Mouse (Mus musculus) left cerebral cortex, adult 18-20 months (tissue): ENCODE data around the gene Gemin5. TPM values are rescaled to one million over a fixed set of nuclear protein-coding genes. Genes with fewer than 3 reads are reported as not detected.
A peak's percentile ranks its signal among the peaks of the same experiment; 100 is the strongest.

Experiments
- DNase-seq, 2 experiments: peaks; one replicate each; pipeline ENCODE4 v3.0.0; 2021 to 2022; ENCODE audit warnings: low spot score in 2 of 2, mixed read lengths in 1 of 2
- total RNA-seq, 2 experiments: library from RNA; stranded (reverse); gene quantifications; 2 replicates each; pipeline ENCODE4 v1.2.3; 2021

Gene Gemin5
- total RNA-seq, 2 experiments from 2014 or later, result 18.9 to 19.0 TPM

GRCm38 (mm10) chr11:58179563-58179962 is 11.2 kb upstream of the Gemin5 start:
- peak; percentile 80 to 85 for DNase-seq

- DNase-seq, result peak; percentile 97
Observed at GRCm38 (mm10) chr11:58171459-58172091, 3.2 kb upstream of the Gemin5 start, which contains the start of gene Mrpl22. Mrpl22 (plus strand) TSS chr11:58171661.

- DNase-seq, result no peak
Observed at GRCm38 (mm10) chr11:58169666-58170065, 1.3 kb upstream of the Gemin5 start.

GRCm38 (mm10) chr11:58167822-58168166 is 545 bp downstream of the Gemin5 start:
- DNase-seq, result no peak

- no peak for DNase-seq
Observed at GRCm38 (mm10) chr11:58165072-58165471, 3.3 kb downstream of the Gemin5 start.

GRCm38 (mm10) chr11:58156871-58157270 is 11.5 kb downstream of the Gemin5 start:
- no peak for DNase-seq

GRCm38 (mm10) chr11:58155458-58155857 is 12.9 kb downstream of the Gemin5 start:
- DNase-seq, result no peak

GRCm38 (mm10) chr11:58146241-58146640 is 22.1 kb downstream of the Gemin5 start:
- DNase-seq, result no peak

GRCm38 (mm10) chr11:58143704-58144426 is 24.5 kb downstream of the Gemin5 start:
- DNase-seq, result peak; percentile 46 to 53

- DNase-seq, result no peak
Observed at GRCm38 (mm10) chr11:58139466-58139865, 28.9 kb downstream of the Gemin5 start.

- no peak for DNase-seq
Observed at GRCm38 (mm10) chr11:58138821-58139220, 29.5 kb downstream of the Gemin5 start.

- peak in 1 of 2 experiments; percentile 31 for DNase-seq
Observed at GRCm38 (mm10) chr11:58136677-58137076, 31.7 kb downstream of the Gemin5 start.

- DNase-seq, result no peak
Observed at GRCm38 (mm10) chr11:58135296-58135695, 33.0 kb downstream of the Gemin5 start.

- no peak for DNase-seq
Observed at GRCm38 (mm10) chr11:58134869-58135268, 33.5 kb downstream of the Gemin5 start.

GRCm38 (mm10) chr11:58132026-58132425 is 36.3 kb downstream of the Gemin5 start:
- no peak for DNase-seq

- DNase-seq, result no peak
Observed at GRCm38 (mm10) chr11:58129302-58129843, 39.0 kb downstream of the Gemin5 start.

- no peak for DNase-seq
Observed at GRCm38 (mm10) chr11:58127544-58127943, 40.8 kb downstream of the Gemin5 start.

- DNase-seq, result no peak
Observed at GRCm38 (mm10) chr11:58126397-58127160, 41.8 kb downstream of the Gemin5 start.

GRCm38 (mm10) chr11:58125021-58125420 is 43.3 kb downstream of the Gemin5 start:
- no peak for DNase-seq

GRCm38 (mm10) chr11:58123711-58124110 is 44.6 kb downstream of the Gemin5 start:
- DNase-seq, result no peak

- DNase-seq, result no peak
Observed at GRCm38 (mm10) chr11:58121351-58121750, 47.0 kb downstream of the Gemin5 start.

GRCm38 (mm10) chr11:58120655-58121054 is 47.7 kb downstream of the Gemin5 start:
- DNase-seq, result no peak
